Mouse (Mus musculus): ENCODE data around the gene Eapp. TPM values are rescaled to one million over a fixed set of nuclear protein-coding genes. Genes with fewer than 3 reads are reported as not detected.
"Not testable (repeated sequence)": the region's sequence is repeated elsewhere in the genome, so short reads cannot be mapped to it uniquely, and the experiment has no call there.

Gene Eapp
- polyA plus RNA-seq, 1 experiment from 2014 or later = 75.9 TPM

- H3K4me2 ChIP-seq = peak overlapping the region; percentile 40
- H3K27ac ChIP-seq (replicated peaks) = peak overlapping the region; percentile 65; the same call in 1 of the 2 replicates
- ATAC-seq (ENCODE audit: low FRiP score, low read depth) = peak; percentile 65
These were observed 14.2 kb upstream of the Eapp start for GRCm38 (mm10) chr12:54709691-54710493.

DNA sequence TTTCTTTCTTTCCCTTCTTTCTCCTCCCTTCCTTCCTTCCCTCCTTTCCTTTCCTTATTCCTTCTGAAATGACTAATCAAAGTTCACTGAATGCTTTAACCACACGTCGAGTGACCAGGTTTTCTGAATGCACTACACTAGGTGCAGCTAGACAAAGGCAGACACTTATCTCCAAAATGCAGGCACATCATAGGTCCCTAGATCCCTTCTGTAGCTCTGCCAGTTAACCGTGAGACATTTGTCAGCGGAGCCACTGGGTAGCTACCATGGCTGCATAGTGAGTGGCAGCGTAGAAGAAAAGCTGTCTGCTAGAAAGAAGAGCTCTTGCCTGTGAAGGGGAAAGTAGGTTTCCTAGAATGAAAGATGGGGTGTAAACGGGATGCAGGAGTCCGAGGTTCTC, 3.7 kb upstream of the Eapp start:
- ATAC-seq (ENCODE audit: low FRiP score, low read depth) = no peak

More at GRCm38 (mm10) chr12:54709691-54710493, 14.2 kb upstream of the Eapp start:
- H3K36me3 ChIP-seq; H3K9ac ChIP-seq; H3K27me3 ChIP-seq; H3K9me3 ChIP-seq; H3K4me1 ChIP-seq (replicated peaks): not testable (repeated sequence)
- WGBS = 1% methylated on average over 12 of the region's 44 CpGs
- 0 out of 2 replicates have a peak overlapping the region, but pooled peaks have one; percentile 18 for H3K4me3 ChIP-seq

GRCm38 (mm10) chr12:54697791-54698250, 2.1 kb upstream of the Eapp start:
- Histone ChIP-seq H3K4me3 (no peak overlapping the region), H3K36me3 (no peaks in the 10 kb centered on the region), H3K4me1 (replicated peaks) (peaks cover 18% of the 10 kb centered on the region), H3K9me3 (no peaks in the 10 kb centered on the region), H3K4me2 (no peak overlapping the region), H3K9ac (no peak overlapping the region), H3K27ac (replicated peaks) (peak overlapping the region; percentile 55), H3K27me3 (no peaks in the 10 kb centered on the region)
- ATAC-seq (ENCODE audit: low FRiP score, low read depth) = no peak
- 54% methylated on average over 6 of the region's 6 CpGs for WGBS

More for the DNA sequence above, 3.7 kb upstream of the Eapp start:
- H3K9ac ChIP-seq = no peak overlapping the region
- H3K4me2 ChIP-seq = no peak overlapping the region
- no peaks in the 10 kb centered on the region for H3K9me3 ChIP-seq
- H3K36me3 ChIP-seq = no peaks in the 10 kb centered on the region
- H3K4me1 ChIP-seq (replicated peaks) = peaks cover 9% of the 10 kb centered on the region
- H3K27ac ChIP-seq (replicated peaks) = no peak overlapping the region
- 76% methylated on average over 7 of the region's 7 CpGs for WGBS
- H3K4me3 ChIP-seq = no peak overlapping the region
- no peaks in the 10 kb centered on the region for H3K27me3 ChIP-seq

GRCm38 (mm10) chr12:54697003-54697597, 1.4 kb upstream of the Eapp start:
- no peaks in the 10 kb centered on the region for H3K9me3 ChIP-seq
- H3K4me2 ChIP-seq = no peak overlapping the region
- H3K27ac ChIP-seq (replicated peaks) = peak overlapping the region; percentile 55

DNA sequence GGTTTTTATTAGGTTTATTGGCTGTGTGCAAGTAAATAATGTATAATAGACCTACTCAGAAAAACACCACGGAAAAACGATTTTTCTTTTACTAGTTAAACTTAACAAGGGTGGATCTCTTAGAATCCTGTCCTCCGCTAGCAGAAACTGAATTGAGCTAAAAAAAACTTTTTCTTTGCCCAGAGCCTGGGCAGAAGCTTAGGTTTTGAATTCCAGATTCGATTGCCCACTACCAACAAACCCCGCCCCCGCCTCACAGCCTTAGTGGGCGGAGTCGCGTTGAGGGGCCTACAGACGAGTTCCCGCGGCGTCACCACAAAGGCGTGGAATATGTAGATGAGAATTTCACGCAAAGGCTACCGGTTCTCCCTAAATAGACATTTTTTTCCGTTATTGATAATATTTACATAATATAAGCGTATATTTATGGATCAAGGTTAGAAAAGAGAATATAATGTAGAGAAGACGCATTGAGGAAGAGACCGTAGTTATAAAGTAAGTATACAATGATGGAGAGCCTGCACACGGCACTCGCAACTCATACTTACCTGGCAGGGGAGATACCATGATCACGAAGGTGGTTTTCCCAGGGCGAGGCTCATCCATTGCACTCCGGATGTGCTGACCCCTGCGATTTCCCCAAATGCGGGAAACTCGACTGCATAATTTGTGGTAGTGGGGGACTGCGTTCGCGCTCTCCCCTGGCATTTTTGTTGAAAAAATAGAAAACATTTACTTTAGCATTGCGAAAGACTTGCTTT, 725 bp upstream of the Eapp start:
- Histone ChIP-seq H3K9ac (peak overlapping the region; percentile 93), H3K27ac (replicated peaks) (peak overlapping the region; percentile 98), H3K9me3 (no peaks in the 10 kb centered on the region), H3K4me3 (peak overlapping the region; percentile 94), H3K4me1 (replicated peaks) (peaks cover 21% of the 10 kb centered on the region), H3K4me2 (peak overlapping the region; percentile 87), H3K27me3 (no peaks in the 10 kb centered on the region), H3K36me3 (no peaks in the 10 kb centered on the region; the same call in 1 of the 2 replicates)
- ATAC-seq (ENCODE audit: low FRiP score, low read depth) = peak; percentile 91
- WGBS = under 1% methylated on average over 32 of the region's 32 CpGs

More at GRCm38 (mm10) chr12:54697003-54697597, 1.4 kb upstream of the Eapp start:
- Histone ChIP-seq H3K27me3 (no peaks in the 10 kb centered on the region), H3K9ac (no peak overlapping the region), H3K36me3 (no peaks in the 10 kb centered on the region; the same call in 1 of the 2 replicates), H3K4me1 (replicated peaks) (peaks cover 21% of the 10 kb centered on the region), H3K4me3 (no peak overlapping the region)
- WGBS = 17% methylated on average over 7 of the region's 7 CpGs
- ATAC-seq (ENCODE audit: low FRiP score, low read depth) = no peak; the same call in 1 of the 2 replicates

GRCm38 (mm10) chr12:54694847-54695510, 718 bp downstream of the Eapp start:
- H3K9ac ChIP-seq = peak overlapping the region; percentile 93
- H3K36me3 ChIP-seq = peaks cover 7% of the 10 kb centered on the region
- peak overlapping the region; percentile 98 for H3K27ac ChIP-seq (replicated peaks)
- peak overlapping the region; percentile 87 for H3K4me2 ChIP-seq
- peak overlapping the region; percentile 94 for H3K4me3 ChIP-seq
- 38% methylated on average over 12 of the region's 12 CpGs for WGBS
- ATAC-seq (ENCODE audit: low FRiP score, low read depth) = no peak
- H3K4me1 ChIP-seq (replicated peaks) = peaks cover 21% of the 10 kb centered on the region
- H3K27me3 ChIP-seq = no peaks in the 10 kb centered on the region
- H3K9me3 ChIP-seq = no peaks in the 10 kb centered on the region

DNA sequence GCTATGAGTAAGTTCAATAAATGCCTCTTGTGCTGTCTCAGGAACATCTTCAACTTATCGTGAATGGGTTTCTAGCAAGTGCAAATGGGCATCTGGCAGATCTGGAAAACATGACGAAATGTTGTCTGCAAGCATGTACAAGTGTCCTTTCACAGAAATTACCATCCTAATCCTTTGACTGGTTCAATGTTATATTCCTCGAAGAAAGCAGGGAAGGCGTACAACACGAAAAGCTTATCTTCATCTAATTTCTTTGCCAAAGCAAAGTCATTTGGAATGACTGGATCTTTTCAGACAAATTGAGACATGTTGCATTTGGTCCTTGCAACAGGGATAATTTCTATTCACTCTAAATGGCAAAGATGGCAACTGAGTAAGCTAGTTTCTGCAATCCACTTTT, 6.6 kb downstream of the Eapp start:
- Histone ChIP-seq H3K4me3 (no peak overlapping the region), H3K27me3 (no peaks in the 10 kb centered on the region), H3K36me3 (peaks cover 55% of the 10 kb centered on the region), H3K9me3 (no peaks in the 10 kb centered on the region), H3K4me1 (replicated peaks) (0 out of 2 replicates have a peak, but pooled peaks cover 10% of the 10 kb centered on the region), H3K4me2 (no peak overlapping the region), H3K9ac (no peak overlapping the region), H3K27ac (replicated peaks) (no peak overlapping the region)
- 96% methylated on average over 5 of the region's 5 CpGs for WGBS
- no peak for ATAC-seq (ENCODE audit: low FRiP score, low read depth)

DNA sequence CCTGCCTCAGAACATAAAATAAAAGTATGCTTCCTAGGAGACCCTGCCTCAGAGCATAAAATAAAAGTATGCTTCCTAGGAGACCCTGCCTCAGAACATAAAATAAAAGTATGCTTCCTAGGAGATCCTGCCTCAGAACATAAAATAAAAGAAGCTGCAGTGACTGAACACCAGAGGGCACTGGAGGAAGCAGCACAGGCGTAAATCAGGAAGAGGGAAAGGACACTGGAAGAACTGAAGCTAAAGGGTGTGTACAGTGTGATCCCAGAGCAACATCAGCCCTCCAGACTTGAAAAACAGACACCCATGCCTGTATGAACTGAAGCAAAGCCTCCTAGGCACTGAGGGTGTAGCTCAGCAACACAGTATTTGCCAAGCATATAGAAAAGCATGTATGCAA, 12.5 kb downstream of the Eapp start:
- no peak overlapping the region for H3K27ac ChIP-seq (replicated peaks)

DNA sequence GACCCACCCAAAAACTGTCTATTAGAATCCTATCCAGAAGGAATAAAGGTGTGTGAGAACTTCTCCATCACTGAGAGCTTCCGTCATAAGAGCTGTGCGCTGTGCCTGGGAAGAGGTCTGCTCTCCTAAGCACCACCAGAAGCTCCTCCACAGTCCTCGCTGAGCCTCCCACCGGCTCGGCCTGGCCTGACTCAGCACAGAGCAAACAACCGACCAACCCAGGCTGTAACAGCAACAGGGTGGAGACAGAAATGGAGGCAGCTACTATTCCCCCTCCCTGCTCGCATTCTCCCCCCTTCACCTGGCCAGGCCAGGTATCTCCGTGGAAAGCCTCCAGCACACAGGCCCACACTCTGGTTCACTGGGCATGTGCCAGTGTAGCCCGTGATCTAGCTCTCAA, 19.0 kb downstream of the Eapp start:
- H3K4me3 ChIP-seq = no peak overlapping the region
- no peaks in the 10 kb centered on the region for H3K27me3 ChIP-seq
- peaks cover 50% of the 10 kb centered on the region for H3K36me3 ChIP-seq
- no peak overlapping the region for H3K27ac ChIP-seq (replicated peaks)
- no peak for ATAC-seq (ENCODE audit: low FRiP score, low read depth)
- H3K4me1 ChIP-seq (replicated peaks) = no peaks in the 10 kb centered on the region
- H3K9me3 ChIP-seq = no peaks in the 10 kb centered on the region
- no peak overlapping the region for H3K9ac ChIP-seq
- no peak overlapping the region for H3K4me2 ChIP-seq
- WGBS = 96% methylated on average over 9 of the region's 9 CpGs

More for the DNA sequence above, 12.5 kb downstream of the Eapp start:
- Histone ChIP-seq H3K4me2 (no peak overlapping the region), H3K9me3 (no peaks in the 10 kb centered on the region), H3K4me1 (replicated peaks) (no peaks in the 10 kb centered on the region), H3K4me3 (no peak overlapping the region), H3K9ac (no peak overlapping the region), H3K27me3 (no peaks in the 10 kb centered on the region), H3K36me3 (peaks cover 36% of the 10 kb centered on the region)
- ATAC-seq (ENCODE audit: low FRiP score, low read depth) = no peak
- 24% methylated on average over 1 of the region's 1 CpGs for WGBS

GRCm38 (mm10) chr12:54675396-54675795, 20.3 kb downstream of the Eapp start:
- Histone ChIP-seq H3K9me3 (no peaks in the 10 kb centered on the region), H3K4me3 (no peak overlapping the region), H3K4me1 (replicated peaks) (no peaks in the 10 kb centered on the region), H3K4me2 (no peak overlapping the region), H3K9ac (no peak overlapping the region), H3K27me3 (no peaks in the 10 kb centered on the region), H3K27ac (replicated peaks) (no peak overlapping the region), H3K36me3 (peaks cover 52% of the 10 kb centered on the region)
- no peak for ATAC-seq (ENCODE audit: low FRiP score, low read depth)
- 93% methylated on average over 4 of the region's 4 CpGs for WGBS

DNA sequence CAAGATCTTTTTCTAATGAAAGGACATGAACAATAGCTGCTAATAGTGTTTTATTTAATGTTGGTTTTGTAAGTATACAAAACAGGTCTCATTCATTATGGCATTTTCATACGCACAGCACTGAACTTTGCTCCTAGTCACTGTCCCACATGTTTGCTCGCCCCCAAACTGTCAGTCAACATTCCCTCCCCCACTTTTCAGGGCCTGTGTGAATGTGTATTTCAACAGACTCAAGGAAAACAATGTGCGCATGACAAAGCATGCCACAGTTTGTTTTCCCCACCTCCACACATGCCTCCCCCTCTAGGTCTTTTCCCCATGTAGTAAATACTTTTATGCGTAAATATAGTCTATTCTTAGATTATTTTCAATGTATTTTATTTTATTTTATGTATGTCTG, 24.4 kb downstream of the Eapp start:
- Histone ChIP-seq H3K4me3 (no peak overlapping the region), H3K9me3 (no peaks in the 10 kb centered on the region), H3K36me3 (peaks cover 39% of the 10 kb centered on the region), H3K27ac (replicated peaks) (no peak overlapping the region), H3K4me1 (replicated peaks) (no peaks in the 10 kb centered on the region), H3K9ac (no peak overlapping the region), H3K4me2 (no peak overlapping the region), H3K27me3 (no peaks in the 10 kb centered on the region)
- ATAC-seq (ENCODE audit: low FRiP score, low read depth) = no peak
- WGBS = 89% methylated on average over 4 of the region's 4 CpGs

All from hindbrain, embryonic 15.5 days (tissue).